In the genomic region with DNA sequence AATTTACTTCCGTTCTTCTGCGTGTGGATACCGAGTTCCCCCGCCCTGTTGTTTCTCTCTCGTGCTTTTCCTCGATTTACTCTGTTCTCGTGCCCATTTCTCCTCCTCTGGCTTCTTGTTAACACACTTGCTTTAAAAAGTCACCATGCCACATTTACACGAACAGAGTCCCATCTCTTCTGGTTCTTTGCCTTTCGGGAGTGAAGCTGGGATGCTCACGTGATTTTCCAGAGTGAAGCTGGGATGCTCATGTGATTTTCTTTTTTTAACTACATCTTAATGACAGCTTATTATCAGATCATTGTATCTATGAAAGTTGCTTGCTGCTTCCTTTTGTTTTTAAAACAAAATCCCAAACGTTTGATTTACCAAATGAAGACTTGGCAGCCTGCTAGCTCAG, we compare ENCODE assay signal across 26 mouse cellular contexts.
DNase-seq lines count a peak whose midpoint lies in the region; ATAC-seq and TF ChIP-seq lines count a peak whose summit lies in the region.
"Had no signal": no experiment of that assay in that cellular context is flagged by ENCODE, and none has a peak within 500 bp of the region (broad histone marks: within the 10 kb centered on the region; RNA-seq: fewer than 3 reads in every experiment).

No protein-coding gene starts in this region.

- H3K36me3 ChIP-seq in heart, adult 2 months (ENCODE audit: control insufficient read depth, insufficient read depth, low read length): no peaks in the 10 kb centered on the region; the same call in none of the 2 replicates
- no peaks in the 10 kb centered on the region for H3K36me3 ChIP-seq in heart, embryonic 12.5 days
- no peaks in the 10 kb centered on the region for H3K36me3 ChIP-seq in CH12.LX (replicated peaks in 1 of 2; ENCODE audit: control insufficient read depth in 1 of 2, insufficient read depth in 1 of 2, low read length in 1 of 2)
- H3K36me3 ChIP-seq: embryonic facial prominence, embryonic 13.5 days; embryonic facial prominence, embryonic 15.5 days; forebrain, embryonic 10.5 days; forebrain, embryonic 12.5 days had no signal

- no peaks in the 10 kb centered on the region for H3K27me3 ChIP-seq in heart, adult 2 months (ENCODE audit: control insufficient read depth, insufficient read depth, low read length)
- no peaks in the 10 kb centered on the region for H3K27me3 ChIP-seq in heart, embryonic 12.5 days (replicated peaks)
- no peaks in the 10 kb centered on the region for H3K27me3 ChIP-seq in CH12.LX (replicated peaks)
- H3K27me3 ChIP-seq in cerebellum, adult 2 months (ENCODE audit: control insufficient read depth, insufficient read depth, low read length): no peaks in the 10 kb centered on the region
- H3K27me3 ChIP-seq: embryonic facial prominence, embryonic 13.5 days; embryonic facial prominence, embryonic 15.5 days; forebrain, embryonic 12.5 days had no signal

- H3K79me2 ChIP-seq in heart, adult 2 months (replicated peaks; ENCODE audit: control insufficient read depth, insufficient read depth, low read length): no peaks in the 10 kb centered on the region
- no peaks in the 10 kb centered on the region for H3K79me2 ChIP-seq in CH12.LX (replicated peaks; ENCODE audit: control insufficient read depth, extremely low read depth, insufficient read depth, poor library complexity, severe bottlenecking)

- no peak overlapping the region for H3K4me2 ChIP-seq in heart, embryonic 12.5 days
- peak overlapping the region; percentile 71 for H3K4me2 ChIP-seq in CH12.LX (ENCODE audit: insufficient read depth, low read depth, poor library complexity, severe bottlenecking)
- H3K4me2 ChIP-seq: embryonic facial prominence, embryonic 13.5 days; embryonic facial prominence, embryonic 15.5 days; forebrain, embryonic 12.5 days had no signal

- no peak for TF ChIP-seq EP300 in heart, adult 2 months (IDR thresholded peaks at IDR 0.05; ENCODE audit: insufficient read depth, low read depth, low read length)
- no peak for TF ChIP-seq EP300 in CH12.LX (IDR thresholded peaks at IDR 0.05; ENCODE audit: low read length)

- WGBS in heart, adult 2 months: 58% methylated on average over 11 of the region's 11 CpGs
- 71% methylated on average over 11 of the region's 11 CpGs for WGBS in heart, embryonic 12.5 days
- WGBS in cerebellum, adult 2 months: 78% methylated on average over 11 of the region's 11 CpGs

- H3K9me3 ChIP-seq in heart, embryonic 12.5 days (replicated peaks): no peaks in the 10 kb centered on the region
- no peaks in the 10 kb centered on the region for H3K9me3 ChIP-seq in CH12.LX (replicated peaks; ENCODE audit: low read length)
- H3K9me3 ChIP-seq: embryonic facial prominence, embryonic 13.5 days; embryonic facial prominence, embryonic 15.5 days; forebrain, embryonic 10.5 days; forebrain, embryonic 12.5 days had no signal

- no peak for TF ChIP-seq RAD21 in CH12.LX (IDR thresholded peaks at IDR 0.05; ENCODE audit: low read depth, low read length)

- peak overlapping the region; percentile 19; the same call in 1 of the 2 replicates for H3K4me3 ChIP-seq in gastrocnemius, adult 2 months
- no peak overlapping the region for H3K4me3 ChIP-seq in heart, adult 2 months
- H3K4me3 ChIP-seq in heart, embryonic 12.5 days: no peak overlapping the region
- peak overlapping the region in 1 of 3 experiments; percentile 8 for H3K4me3 ChIP-seq in CH12.LX (replicated peaks in 1 of 3; ENCODE audit: low read depth in 2 of 3, low read length in 2 of 3, poor library complexity in 1 of 3)
- H3K4me3 ChIP-seq in cerebellum, adult 2 months (replicated peaks; ENCODE audit: insufficient read depth, low read depth, low read length): no peak overlapping the region
- H3K4me3 ChIP-seq: embryonic facial prominence, embryonic 13.5 days; embryonic facial prominence, embryonic 15.5 days; erythroblast, embryonic 14.5 days; forebrain, embryonic 10.5 days; forebrain, embryonic 12.5 days had no signal

- TF ChIP-seq CTCF in gastrocnemius, adult 2 months (IDR thresholded peaks at IDR 0.05): no peak
- TF ChIP-seq CTCF in heart, adult 2 months (IDR thresholded peaks at IDR 0.05): no peak
- TF ChIP-seq CTCF in CH12.LX (conservative IDR thresholded peaks at IDR 0.05 in 1 of 2, IDR thresholded peaks at IDR 0.05 in 1 of 2; ENCODE audit: low read depth in 2 of 2, low read length in 2 of 2): no peak
- no peak for TF ChIP-seq CTCF in cerebellum, adult 2 months (IDR thresholded peaks at IDR 0.05; ENCODE audit: borderline replicate concordance, insufficient read depth, low read depth, low read length)

- in situ Hi-C loops in CH12.LX (cut with MboI; ENCODE audit: low pct_ligation_motif_present, low pct_unique_long_range_greater_than_20kb, low sequenced_read_pairs): no loop called here

- dilution Hi-C loops in CH12.LX (cut with MboI; ENCODE audit: extremely low pct_ligation_motif_present, extremely low pct_unique_long_range_greater_than_20kb, low sequenced_read_pairs): no loop called here

- ATAC-seq in heart, embryonic 12.5 days (ENCODE audit: insufficient number of reproducible peaks, low FRiP score): no peak
- ATAC-seq: CD4-positive, CD25-positive, alpha-beta regulatory T cell, adult 4 months; forebrain, embryonic 14.5 days; forebrain, embryonic 16.5 days had no signal

- no peak for TF ChIP-seq POLR2A in heart, adult 2 months (IDR thresholded peaks at IDR 0.05; ENCODE audit: insufficient read depth, low read depth, low read length)
- TF ChIP-seq POLR2A in CH12.LX (IDR thresholded peaks at IDR 0.05; ENCODE audit: low read depth, low read length): no peak
- no peak for TF ChIP-seq POLR2A in cerebellum, adult 2 months (IDR thresholded peaks at IDR 0.05; ENCODE audit: borderline replicate concordance, insufficient read depth, low read length)

- no peak overlapping the region for H3K9ac ChIP-seq in heart, adult 2 months (ENCODE audit: low read depth, low read length)
- no peak overlapping the region for H3K9ac ChIP-seq in heart, embryonic 12.5 days
- H3K9ac ChIP-seq in CH12.LX (ENCODE audit: insufficient read depth, low read depth): no peak overlapping the region
- H3K9ac ChIP-seq: embryonic facial prominence, embryonic 13.5 days; embryonic facial prominence, embryonic 15.5 days; forebrain, embryonic 12.5 days had no signal

- no peak for DNase-seq in gastrocnemius, adult 2 months
- DNase-seq in gastrocnemius, adult 8-10 months (ENCODE audit: low spot score in 2 of 2): no peak
- DNase-seq in heart, adult 2 months: no peak
- peak; percentile 7 for DNase-seq in kidney, adult 9 months
- no peak for DNase-seq in kidney, postnatal 25 days
- no peak for DNase-seq in CH12.LX (ENCODE audit: extremely low read depth)
- DNase-seq in cerebellum, adult 2 months: no peak
- DNase-seq: adrenal gland, adult 2 months; adrenal gland, postnatal 10 days; adrenal gland, postnatal 25 days; B cell, adult 2 months; cerebellum, adult 11-12 months; cerebellum, adult 8-10 months; cerebellum, adult 9-11 months; cerebellum, postnatal 14 days; cerebellum, postnatal 36 days; embryo, embryonic 11 days had no signal

- peak overlapping the region; percentile 55 for H3K27ac ChIP-seq in gastrocnemius, adult 2 months
- H3K27ac ChIP-seq in heart, adult 2 months: peak overlapping the region; percentile 63
- H3K27ac ChIP-seq in heart, embryonic 12.5 days (ENCODE audit: poor library complexity, severe bottlenecking): no peak overlapping the region
- H3K27ac ChIP-seq in CH12.LX (ENCODE audit: insufficient read depth, low read depth): no peak overlapping the region
- H3K27ac ChIP-seq in cerebellum, adult 2 months (ENCODE audit: insufficient read depth, low read length): no peak overlapping the region
- H3K27ac ChIP-seq: embryonic facial prominence, embryonic 13.5 days; embryonic facial prominence, embryonic 15.5 days; forebrain, embryonic 10.5 days; forebrain, embryonic 12.5 days had no signal

- peaks cover 3% of the 10 kb centered on the region for H3K4me1 ChIP-seq in heart, adult 2 months (ENCODE audit: control insufficient read depth, insufficient read depth, low read length)
- H3K4me1 ChIP-seq in heart, embryonic 12.5 days (replicated peaks): 0 out of 2 replicates have a peak, but pooled peaks cover 9% of the 10 kb centered on the region
- H3K4me1 ChIP-seq in CH12.LX (ENCODE audit: control insufficient read depth in 1 of 2, insufficient read depth in 2 of 2): no peaks in the 10 kb centered on the region
- no peaks in the 10 kb centered on the region for H3K4me1 ChIP-seq in cerebellum, adult 2 months (ENCODE audit: control insufficient read depth, insufficient read depth, low read length)
- H3K4me1 ChIP-seq: forebrain, embryonic 10.5 days; forebrain, embryonic 12.5 days had no signal

- intact Hi-C loops in gastrocnemius, adult 2 months (cut with DNase I): no loop called here
- intact Hi-C loops in heart, adult 2 months (cut with DNase I): loop anchor here (2.0 to 10.0 kb wide), 2 partner anchors 174 to 278 kb away; a partner anchor contains a TSS

TF ChIP-seq in CH12.LX, 34 proteins besides CTCF, POLR2A, EP300 and RAD21:
- peak; percentile 64 for TF ChIP-seq BHLHE40 (IDR thresholded peaks at IDR 0.05; ENCODE audit: low read depth, low read length)
- no peak for TF ChIP-seq MYC (IDR thresholded peaks at IDR 0.05; ENCODE audit: low read depth, low read length)

Comparison
In these comparisons a context has a peak if more than half of its experiments do, and no peak if none do; other contexts are left out.
1. H3K27ac ChIP-seq: peak in gastrocnemius, adult 2 months (single experiment) and heart, adult 2 months (single experiment); none in heart, embryonic 12.5 days (single experiment), CH12.LX (single experiment) and cerebellum, adult 2 months (single experiment).